Mouse (Mus musculus): ENCODE results near the gene B430305J03Rik. TPM values are rescaled to one million over a fixed set of nuclear protein-coding genes. Genes with fewer than 3 reads are reported as not detected.

Gene B430305J03Rik
- not detected in 2 replicates for polyA plus RNA-seq (2016; fragmentation: Nextera tagmentation; extraction: Ambion mirVana)

DNA sequence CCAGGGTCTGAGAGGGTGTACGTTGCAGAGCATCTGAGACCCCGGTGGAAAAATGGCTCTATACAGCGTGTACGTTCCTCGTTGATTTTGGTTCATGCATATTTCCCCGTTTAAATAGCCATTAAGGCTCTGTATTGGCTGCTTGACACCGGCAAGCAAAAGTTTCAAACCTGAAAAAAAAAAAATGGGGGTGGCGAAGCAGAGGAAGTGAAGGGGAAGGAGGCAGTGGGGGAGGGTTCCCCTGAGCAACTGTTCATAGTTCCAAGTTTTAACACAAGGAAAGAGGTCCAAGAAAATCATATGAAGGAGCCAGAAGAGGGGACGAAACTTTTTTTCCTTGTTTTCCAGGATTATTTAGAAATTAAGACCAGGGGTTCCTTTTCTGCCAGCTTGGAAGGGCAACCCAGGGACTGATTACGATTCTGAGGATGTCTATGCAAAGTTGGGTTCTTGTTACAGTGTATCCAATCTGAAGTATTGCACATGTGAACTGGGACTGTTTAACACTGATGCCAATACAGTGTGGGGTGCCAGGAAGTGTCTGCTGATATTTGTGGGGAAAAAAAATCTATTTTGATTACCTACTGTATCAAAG is at the start of gene B430305J03Rik:
TSS of gene B430305J03Rik (minus strand) at position 173 of the 595 bp plus-strand sequence.
- peak within 1 kb of the TSS; percentile 91 for H3K4me3 ChIP-seq
- H3K9ac ChIP-seq, result peak within 1 kb of the TSS; percentile 89
- no peak for ATAC-seq (ENCODE audit: low FRiP score)
- WGBS, result 5% methylated on average over 10 of the region's 10 CpGs
- H3K36me3 ChIP-seq, result no peaks in the 10 kb centered on the region
- H3K27me3 ChIP-seq, result no peaks in the 10 kb centered on the region
- peak within 1 kb of the TSS; percentile 90 for H3K4me2 ChIP-seq (replicated peaks)
- H3K4me1 ChIP-seq, result peaks cover 26% of the 10 kb centered on the region
- peak within 1 kb of the TSS; percentile 91 for H3K27ac ChIP-seq
- H3K9me3 ChIP-seq (replicated peaks), result no peaks in the 10 kb centered on the region

GRCm38 (mm10) chr3:61409683-61410082 is 43.9 kb upstream of the B430305J03Rik start:
- WGBS, result 83% methylated on average over 6 of the region's 6 CpGs
- H3K36me3 ChIP-seq, result no peaks in the 10 kb centered on the region
- ATAC-seq (ENCODE audit: low FRiP score), result no peak

GRCm38 (mm10) chr3:61406921-61407320 is 41.2 kb upstream of the B430305J03Rik start:
- H3K4me3 ChIP-seq, result no peak overlapping the region
- no peak overlapping the region for H3K9ac ChIP-seq
- H3K4me1 ChIP-seq, result no peaks in the 10 kb centered on the region
- no peaks in the 10 kb centered on the region for H3K36me3 ChIP-seq
- WGBS, result 82% methylated on average over 4 of the region's 4 CpGs
- ATAC-seq (ENCODE audit: low FRiP score), result no peak
- H3K4me2 ChIP-seq (replicated peaks), result no peak overlapping the region
- no peaks in the 10 kb centered on the region for H3K9me3 ChIP-seq (replicated peaks)
- H3K27me3 ChIP-seq, result no peaks in the 10 kb centered on the region
- no peak overlapping the region for H3K27ac ChIP-seq

More at GRCm38 (mm10) chr3:61409683-61410082, 43.9 kb upstream of the B430305J03Rik start:
- H3K27ac ChIP-seq, result no peak overlapping the region
- no peak overlapping the region for H3K9ac ChIP-seq
- no peak overlapping the region for H3K4me2 ChIP-seq (replicated peaks)
- no peaks in the 10 kb centered on the region for H3K27me3 ChIP-seq
- no peak overlapping the region for H3K4me3 ChIP-seq
- H3K4me1 ChIP-seq, result no peaks in the 10 kb centered on the region
- H3K9me3 ChIP-seq (replicated peaks), result no peaks in the 10 kb centered on the region

DNA sequence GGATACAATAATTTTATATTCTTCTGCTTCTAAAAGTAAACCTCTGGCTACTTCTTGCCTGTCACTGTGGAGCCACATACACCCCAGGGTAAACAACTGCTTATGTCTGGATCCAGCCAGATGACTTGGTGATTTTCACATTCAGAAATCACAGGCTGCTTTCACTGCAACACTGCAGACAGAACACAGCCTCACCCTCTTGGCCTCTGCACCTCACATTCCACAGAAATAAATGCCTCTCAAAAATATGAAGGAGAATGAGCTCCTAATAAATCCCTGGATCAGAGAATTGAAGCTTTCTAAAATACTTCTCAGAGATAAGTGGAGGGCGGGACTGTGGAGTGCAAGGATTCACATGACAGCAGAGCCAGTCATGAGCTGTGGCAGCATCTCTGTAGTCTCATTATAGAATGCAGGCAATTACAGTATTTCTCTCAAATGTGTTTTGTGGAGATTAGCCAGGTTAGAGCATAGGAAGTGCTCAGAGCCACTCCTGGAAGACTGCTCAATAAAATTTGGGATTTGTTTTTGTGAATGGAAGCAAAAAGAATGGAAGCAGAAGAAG is 35.2 kb upstream of the B430305J03Rik start:
- Histone ChIP-seq H3K27ac (no peak overlapping the region), H3K36me3 (no peaks in the 10 kb centered on the region), H3K9me3 (replicated peaks) (no peaks in the 10 kb centered on the region), H3K27me3 (no peaks in the 10 kb centered on the region), H3K4me2 (replicated peaks) (no peak overlapping the region), H3K4me3 (no peak overlapping the region), H3K9ac (no peak overlapping the region), H3K4me1 (0 out of 2 replicates have a peak, but pooled peaks cover 3% of the 10 kb centered on the region)
- 61% methylated on average over 1 of the region's 1 CpGs for WGBS
- no peak for ATAC-seq (ENCODE audit: low FRiP score)

GRCm38 (mm10) chr3:61396728-61397127 is 31.0 kb upstream of the B430305J03Rik start:
- no peak overlapping the region for H3K4me3 ChIP-seq
- H3K4me2 ChIP-seq (replicated peaks), result no peak overlapping the region
- peak overlapping the region; percentile 1; the same call in 1 of the 2 replicates for H3K27ac ChIP-seq
- no peak overlapping the region for H3K9ac ChIP-seq
- H3K27me3 ChIP-seq, result no peaks in the 10 kb centered on the region
- H3K36me3 ChIP-seq, result no peaks in the 10 kb centered on the region
- H3K4me1 ChIP-seq, result 0 out of 2 replicates have a peak, but pooled peaks cover 3% of the 10 kb centered on the region
- no peaks in the 10 kb centered on the region for H3K9me3 ChIP-seq (replicated peaks)
- no peak; the same call in 1 of the 2 replicates for ATAC-seq (ENCODE audit: low FRiP score)
- WGBS, result 26% methylated on average over 2 of the region's 2 CpGs

DNA sequence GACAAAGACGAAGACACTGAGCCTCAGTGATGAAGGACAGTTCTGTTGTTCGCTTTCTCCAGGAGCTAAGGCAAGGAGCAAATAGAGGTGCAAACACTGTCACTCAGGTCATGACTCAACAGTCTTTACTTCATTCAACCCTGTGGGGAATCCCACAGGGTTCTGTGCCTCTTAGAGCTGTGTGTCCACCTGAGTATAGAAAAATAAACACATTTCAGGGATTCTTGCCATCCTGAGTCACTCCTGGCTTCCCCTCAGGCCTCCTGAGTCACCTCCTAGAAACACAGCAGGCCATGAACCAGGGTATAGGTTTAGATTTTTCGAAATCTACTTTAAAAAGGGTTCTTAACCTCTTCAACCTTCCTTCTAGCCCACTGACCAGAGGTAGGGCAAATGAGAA is 29.6 kb upstream of the B430305J03Rik start:
- no peak overlapping the region for H3K27ac ChIP-seq
- no peak for ATAC-seq (ENCODE audit: low FRiP score)
- no peak overlapping the region for H3K4me3 ChIP-seq
- 93% methylated on average over 3 of the region's 3 CpGs for WGBS
- no peaks in the 10 kb centered on the region for H3K9me3 ChIP-seq (replicated peaks)
- no peaks in the 10 kb centered on the region for H3K36me3 ChIP-seq
- no peaks in the 10 kb centered on the region for H3K27me3 ChIP-seq
- H3K9ac ChIP-seq, result no peak overlapping the region
- H3K4me2 ChIP-seq (replicated peaks), result no peak overlapping the region
- H3K4me1 ChIP-seq, result 0 out of 2 replicates have a peak, but pooled peaks cover 3% of the 10 kb centered on the region

DNA sequence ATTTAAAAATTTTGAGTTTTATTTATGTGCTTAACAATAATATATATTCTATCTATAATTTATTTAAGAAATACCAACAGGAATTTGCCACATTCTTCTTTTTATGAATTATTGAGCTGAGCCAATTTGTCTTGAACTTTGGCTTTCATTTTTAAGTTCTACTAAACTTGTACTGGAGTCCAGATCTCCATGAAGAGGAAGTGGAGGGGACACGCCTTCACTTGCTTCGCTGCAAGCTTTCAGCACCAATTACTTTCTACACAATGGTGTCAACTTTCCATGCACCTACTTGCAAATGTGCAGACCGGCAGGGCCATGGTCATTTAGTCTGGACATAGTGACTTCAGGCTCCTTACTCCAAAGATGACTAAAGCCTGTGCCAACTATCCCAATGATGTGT is 27.8 kb upstream of the B430305J03Rik start:
- no peaks in the 10 kb centered on the region for H3K9me3 ChIP-seq (replicated peaks)
- WGBS, result 65% methylated on average over 3 of the region's 3 CpGs
- ATAC-seq (ENCODE audit: low FRiP score), result no peak
- no peaks in the 10 kb centered on the region for H3K27me3 ChIP-seq
- H3K36me3 ChIP-seq, result no peaks in the 10 kb centered on the region
- H3K27ac ChIP-seq, result no peak overlapping the region
- 0 out of 2 replicates have a peak, but pooled peaks cover 3% of the 10 kb centered on the region for H3K4me1 ChIP-seq
- no peak overlapping the region for H3K4me2 ChIP-seq (replicated peaks)
- no peak overlapping the region for H3K9ac ChIP-seq
- H3K4me3 ChIP-seq, result no peak overlapping the region

- Histone ChIP-seq H3K4me1 (0 out of 2 replicates have a peak, but pooled peaks cover 3% of the 10 kb centered on the region), H3K27me3 (no peaks in the 10 kb centered on the region), H3K9ac (no peak overlapping the region), H3K27ac (no peak overlapping the region), H3K36me3 (no peaks in the 10 kb centered on the region), H3K4me2 (replicated peaks) (no peak overlapping the region), H3K9me3 (replicated peaks) (no peaks in the 10 kb centered on the region), H3K4me3 (no peak overlapping the region)
- ATAC-seq (ENCODE audit: low FRiP score), result no peak
- WGBS, result 63% methylated on average over 1 of the region's 1 CpGs
These were observed 27.1 kb upstream of the B430305J03Rik start for GRCm38 (mm10) chr3:61392881-61393280.

DNA sequence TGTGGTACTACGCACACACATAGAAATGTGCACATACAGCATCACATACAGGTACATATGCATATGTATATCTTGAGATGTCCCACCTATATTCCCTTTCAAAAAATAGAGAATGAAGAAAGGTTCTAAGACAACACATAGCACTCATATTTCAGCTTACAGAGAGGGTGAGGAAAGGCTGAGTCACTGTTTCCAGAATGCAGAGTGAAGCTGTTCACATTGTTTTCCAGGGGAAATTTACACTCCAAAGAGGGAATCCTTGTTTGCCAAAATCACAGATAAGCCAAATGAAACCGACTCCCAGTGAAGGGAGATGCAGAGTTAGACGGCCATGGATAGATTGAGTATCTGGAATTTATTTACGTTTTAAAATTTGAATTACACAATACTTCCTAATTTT is 25.8 kb upstream of the B430305J03Rik start:
- H3K27me3 ChIP-seq, result no peaks in the 10 kb centered on the region
- no peak overlapping the region for H3K27ac ChIP-seq
- 79% methylated on average over 4 of the region's 4 CpGs for WGBS
- no peak overlapping the region for H3K9ac ChIP-seq
- no peaks in the 10 kb centered on the region for H3K4me1 ChIP-seq
- no peaks in the 10 kb centered on the region for H3K9me3 ChIP-seq (replicated peaks)
- no peak overlapping the region for H3K4me2 ChIP-seq (replicated peaks)
- no peak overlapping the region for H3K4me3 ChIP-seq
- no peaks in the 10 kb centered on the region for H3K36me3 ChIP-seq
- no peak for ATAC-seq (ENCODE audit: low FRiP score)

- Histone ChIP-seq H3K4me2 (replicated peaks) (no peak overlapping the region), H3K4me1 (no peaks in the 10 kb centered on the region), H3K27me3 (no peaks in the 10 kb centered on the region), H3K36me3 (no peaks in the 10 kb centered on the region), H3K4me3 (no peak overlapping the region), H3K27ac (no peak overlapping the region), H3K9me3 (replicated peaks) (no peaks in the 10 kb centered on the region), H3K9ac (no peak overlapping the region)
- no peak for ATAC-seq (ENCODE audit: low FRiP score)
- WGBS, result 84% methylated on average over 4 of the region's 4 CpGs
These were observed 20.6 kb upstream of the B430305J03Rik start for GRCm38 (mm10) chr3:61386368-61386767.

- Histone ChIP-seq H3K9ac (no peak overlapping the region), H3K9me3 (replicated peaks) (no peaks in the 10 kb centered on the region), H3K4me2 (replicated peaks) (no peak overlapping the region), H3K4me3 (no peak overlapping the region), H3K36me3 (no peaks in the 10 kb centered on the region), H3K27ac (no peak overlapping the region), H3K27me3 (no peaks in the 10 kb centered on the region), H3K4me1 (no peaks in the 10 kb centered on the region)
- ATAC-seq (ENCODE audit: low FRiP score), result no peak
- WGBS, result 94% methylated on average over 8 of the region's 8 CpGs
These were observed 10.2 kb upstream of the B430305J03Rik start for GRCm38 (mm10) chr3:61376001-61376400.

DNA sequence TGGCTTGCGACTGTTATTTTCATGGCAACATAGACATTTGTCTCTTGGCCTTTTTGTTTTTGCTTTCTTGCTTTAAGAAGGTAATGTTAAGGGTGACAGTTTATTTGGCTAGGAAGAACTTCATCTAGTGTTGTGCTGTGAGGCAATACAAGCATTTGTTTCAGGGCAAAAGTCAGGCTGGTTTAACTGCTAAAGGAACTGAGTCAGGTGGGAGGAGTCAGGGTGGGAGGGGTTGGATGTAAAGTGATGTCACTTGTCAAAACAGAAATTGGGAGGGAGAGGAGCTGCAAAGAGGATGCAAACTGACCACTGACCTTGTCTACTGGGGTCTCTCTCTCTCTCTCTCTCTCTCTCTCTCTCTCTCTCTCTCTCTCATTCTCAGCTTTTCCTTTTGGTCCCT is 2.7 kb upstream of the B430305J03Rik start:
- Histone ChIP-seq H3K4me1 (peaks cover 23% of the 10 kb centered on the region), H3K27me3 (no peaks in the 10 kb centered on the region), H3K4me2 (replicated peaks) (no peak overlapping the region), H3K36me3 (no peaks in the 10 kb centered on the region), H3K4me3 (no peak overlapping the region), H3K9me3 (replicated peaks) (no peaks in the 10 kb centered on the region), H3K9ac (no peak overlapping the region), H3K27ac (no peak overlapping the region)
- no peak for ATAC-seq (ENCODE audit: low FRiP score)
- 100% methylated on average over 1 of the region's 1 CpGs for WGBS
